Mouse (Mus musculus): ENCODE data around the gene Exosc5.

The Exosc5 gene

GRCm38 (mm10) chr7:25677013-25677412 lies 18.0 kb downstream of the Exosc5 start:
- no peak for DNase-seq (ENCODE audit: low read depth, low spot score)

GRCm38 (mm10) chr7:25679971-25680370 lies 21.0 kb downstream of the Exosc5 start:
- DNase-seq (ENCODE audit: low read depth, low spot score), result peak; percentile 58

- peak; percentile 96 for DNase-seq (ENCODE audit: low read depth, low spot score)
Measured at GRCm38 (mm10) chr7:25680514-25681258, 21.7 kb downstream of the Exosc5 start, which contains the start of gene B9d2. Gene B9d2, plus strand, starts transcription at chr7:25680780.

GRCm38 (mm10) chr7:25681341-25682231 lies 22.6 kb downstream of the Exosc5 start:
- DNase-seq (ENCODE audit: low read depth, low spot score), result no peak

GRCm38 (mm10) chr7:25683474-25684180 lies 24.7 kb downstream of the Exosc5 start:
- no peak for DNase-seq (ENCODE audit: low read depth, low spot score)

GRCm38 (mm10) chr7:25684659-25685058 lies 25.7 kb downstream of the Exosc5 start:
- no peak for DNase-seq (ENCODE audit: low read depth, low spot score)

GRCm38 (mm10) chr7:25685926-25686470 lies 27.0 kb downstream of the Exosc5 start:
- DNase-seq (ENCODE audit: low read depth, low spot score), result no peak

GRCm38 (mm10) chr7:25686680-25687531 lies 27.9 kb downstream of the Exosc5 start, which contains the start of gene Tgfb1:
Gene Tgfb1, plus strand, starts transcription at chr7:25687002.
- DNase-seq (ENCODE audit: low read depth, low spot score), result peak; percentile 57

- peak; percentile 30 for DNase-seq (ENCODE audit: low read depth, low spot score)
Measured at GRCm38 (mm10) chr7:25687811-25688401, 28.9 kb downstream of the Exosc5 start.

- peak; percentile 70 for DNase-seq (ENCODE audit: low read depth, low spot score)
Measured at GRCm38 (mm10) chr7:25688810-25689586, 30.0 kb downstream of the Exosc5 start.

- DNase-seq (ENCODE audit: low read depth, low spot score), result no peak
Measured at GRCm38 (mm10) chr7:25689603-25690021, 30.6 kb downstream of the Exosc5 start.

- DNase-seq (ENCODE audit: low read depth, low spot score), result no peak
Measured at GRCm38 (mm10) chr7:25690051-25690450, 31.1 kb downstream of the Exosc5 start.

GRCm38 (mm10) chr7:25694104-25694503 lies 35.1 kb downstream of the Exosc5 start:
- DNase-seq (ENCODE audit: low read depth, low spot score), result no peak

- DNase-seq (ENCODE audit: low read depth, low spot score), result no peak
Measured at GRCm38 (mm10) chr7:25699851-25700250, 40.9 kb downstream of the Exosc5 start.

GRCm38 (mm10) chr7:25700732-25701131 lies 41.8 kb downstream of the Exosc5 start:
- no peak for DNase-seq (ENCODE audit: low read depth, low spot score)

- DNase-seq (ENCODE audit: low read depth, low spot score), result no peak
Measured at GRCm38 (mm10) chr7:25702350-25702749, 43.4 kb downstream of the Exosc5 start.

GRCm38 (mm10) chr7:25703793-25704494 lies 45.0 kb downstream of the Exosc5 start:
- no peak for DNase-seq (ENCODE audit: low read depth, low spot score)

GRCm38 (mm10) chr7:25704716-25705364 lies 45.9 kb downstream of the Exosc5 start:
- DNase-seq (ENCODE audit: low read depth, low spot score), result no peak

All from 3T3-L1 (cell line).